Mouse (Mus musculus) cortical plate, adult 2 months (tissue): Measurements from ENCODE around the gene Fbxl17.

ENCODE experiments used
- CTCF ChIP-seq: fragments of 200-500 bp; IDR thresholded peaks from 2 replicates; pipeline ENCODE4 v1.5.1; 2011; ENCODE audit warnings: mild to moderate bottlenecking, control low read depth, low read length; ENCODE audit not compliant: insufficient read depth; ENCODE audit errors: extremely low read depth
- POLR2A ChIP-seq: fragments of 200-500 bp; IDR thresholded peaks from 2 replicates; pipeline ENCODE4 v1.6.1; 2011; ENCODE audit warnings: mild to moderate bottlenecking, low read length, control low read depth; ENCODE audit not compliant: insufficient read depth; ENCODE audit errors: extremely low read depth

DNA sequence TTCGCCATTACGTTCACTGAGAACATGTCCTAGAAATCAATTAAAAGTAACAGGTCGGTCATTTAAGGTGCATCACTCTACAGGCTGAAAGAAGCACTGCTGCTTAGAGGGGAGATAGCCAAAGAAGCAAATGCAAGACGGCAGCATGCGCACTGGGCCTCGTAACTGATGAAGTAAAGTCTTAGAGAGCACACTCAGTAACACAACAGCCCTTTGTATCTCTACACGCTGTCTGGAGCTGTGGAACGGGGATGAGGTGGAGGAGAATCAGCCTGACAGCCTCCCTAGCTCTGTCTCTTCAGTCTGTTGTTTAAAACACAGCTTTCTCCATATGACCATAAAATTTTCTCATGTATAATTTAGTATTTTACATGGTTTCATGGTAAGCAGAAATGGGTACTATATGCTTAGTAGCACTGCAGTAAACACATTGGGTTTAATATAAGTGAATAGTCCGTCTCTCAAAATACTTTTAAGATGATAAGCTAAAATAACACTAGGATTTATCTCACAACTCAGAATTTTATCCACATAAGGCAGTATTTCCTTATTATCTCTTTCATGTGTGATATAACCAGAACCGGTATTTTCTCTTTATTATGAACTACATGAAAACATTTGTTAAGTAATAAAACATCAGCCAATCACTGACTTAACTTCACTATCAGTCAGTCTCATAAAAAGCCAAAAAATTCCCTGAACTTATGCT, 52.7 kb downstream of the Fbxl17 start:
- TF ChIP-seq CTCF = no peak
- TF ChIP-seq POLR2A = no peak
